Mouse (Mus musculus): ENCODE results near the gene Phldb2.

Phldb2 gene

DNA sequence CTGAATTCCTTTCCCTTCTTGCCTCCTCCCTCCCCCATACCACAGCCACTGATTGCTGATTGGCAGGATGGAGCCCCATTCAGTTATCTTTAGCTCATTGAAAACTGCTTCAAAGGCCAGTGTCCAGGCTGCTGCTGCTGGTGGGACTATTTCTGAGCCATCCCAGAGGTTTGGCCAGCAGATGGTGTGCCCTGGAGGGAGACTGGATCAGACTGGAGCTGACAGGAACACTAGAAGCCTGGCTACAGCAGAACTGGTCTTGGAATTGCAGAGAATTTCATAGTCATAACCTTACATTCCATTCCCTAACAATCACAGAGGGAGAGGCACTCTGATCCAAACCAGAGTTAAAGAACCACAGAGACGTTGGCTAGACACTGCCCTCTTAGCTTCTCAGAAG is 60.5 kb downstream of the Phldb2 start:
- no peak for DNase-seq (ENCODE audit: low spot score)

- DNase-seq (ENCODE audit: low spot score), result no peak
Observed at GRCm38 (mm10) chr16:45890471-45891200, 62.8 kb downstream of the Phldb2 start.

- DNase-seq (ENCODE audit: low spot score), result no peak
Observed at GRCm38 (mm10) chr16:45889636-45890035, 63.8 kb downstream of the Phldb2 start.

- DNase-seq (ENCODE audit: low spot score), result no peak
Observed at GRCm38 (mm10) chr16:45886599-45886998, 66.8 kb downstream of the Phldb2 start.

- no peak for DNase-seq (ENCODE audit: low spot score)
Observed at GRCm38 (mm10) chr16:45884194-45884593, 69.2 kb downstream of the Phldb2 start.

DNA sequence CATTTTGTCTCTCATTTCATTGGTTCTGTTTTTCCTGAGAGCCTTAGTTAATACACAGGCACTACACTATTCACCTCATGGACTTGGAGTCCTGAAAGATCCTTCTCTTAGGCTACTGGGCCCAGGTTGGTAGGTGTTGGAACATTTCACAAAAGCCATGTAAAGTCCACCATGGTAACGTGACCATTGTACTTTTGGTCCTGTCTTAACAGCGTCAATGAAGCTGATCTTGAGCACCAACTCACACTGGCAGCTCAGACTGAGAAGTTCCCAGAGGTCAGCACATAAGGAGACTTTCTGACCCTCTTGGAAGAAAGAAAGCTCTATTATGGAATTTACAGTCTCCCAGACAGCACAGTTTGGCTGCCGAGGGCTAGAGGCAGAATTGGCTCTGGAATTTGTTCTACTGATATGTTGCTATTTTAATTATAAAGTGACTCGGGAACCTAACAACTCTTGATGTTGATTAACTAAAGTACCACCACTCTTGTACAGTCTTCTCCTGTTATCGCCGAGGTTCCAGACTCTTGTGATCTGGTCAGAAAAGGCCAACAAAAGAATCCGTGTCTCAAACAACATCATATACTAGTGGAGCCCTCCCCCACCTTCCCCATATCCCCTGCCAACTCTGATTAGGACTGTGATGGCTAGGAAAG is 72.1 kb downstream of the Phldb2 start:
- no peak for DNase-seq (ENCODE audit: low spot score)

DNA sequence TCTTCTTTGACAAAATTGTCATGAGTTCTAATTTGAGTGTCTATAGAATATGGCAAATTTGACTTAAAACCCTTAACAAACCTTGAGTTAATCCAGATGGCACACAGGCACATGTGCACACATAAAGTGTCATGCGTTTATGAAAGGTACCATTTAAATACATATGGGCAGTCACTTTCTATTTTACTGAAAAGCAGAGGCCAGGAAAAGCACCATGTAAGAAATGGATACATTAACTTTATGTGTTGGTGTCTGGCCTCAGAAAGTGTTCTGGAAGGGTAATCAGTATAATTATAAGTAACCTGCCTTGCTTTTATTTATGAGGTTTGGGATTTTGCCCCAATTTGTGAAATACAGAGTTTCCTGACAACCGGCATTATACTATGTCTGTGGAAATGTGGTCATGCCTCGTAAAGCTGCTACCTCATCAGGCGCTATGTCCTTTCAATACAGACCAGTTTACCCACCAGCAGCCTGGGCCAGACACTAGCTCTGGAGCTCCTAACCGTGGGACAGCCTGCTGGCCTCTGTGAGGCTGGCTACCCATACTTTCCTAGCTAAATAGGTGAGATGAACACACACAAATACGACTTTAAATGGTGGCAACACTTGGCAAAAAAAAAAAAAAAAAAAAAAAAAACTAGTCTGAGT is 73.2 kb downstream of the Phldb2 start:
- DNase-seq (ENCODE audit: low spot score), result no peak

GRCm38 (mm10) chr16:45877739-45878138 is 75.7 kb downstream of the Phldb2 start:
- no peak for DNase-seq (ENCODE audit: low spot score)

DNA sequence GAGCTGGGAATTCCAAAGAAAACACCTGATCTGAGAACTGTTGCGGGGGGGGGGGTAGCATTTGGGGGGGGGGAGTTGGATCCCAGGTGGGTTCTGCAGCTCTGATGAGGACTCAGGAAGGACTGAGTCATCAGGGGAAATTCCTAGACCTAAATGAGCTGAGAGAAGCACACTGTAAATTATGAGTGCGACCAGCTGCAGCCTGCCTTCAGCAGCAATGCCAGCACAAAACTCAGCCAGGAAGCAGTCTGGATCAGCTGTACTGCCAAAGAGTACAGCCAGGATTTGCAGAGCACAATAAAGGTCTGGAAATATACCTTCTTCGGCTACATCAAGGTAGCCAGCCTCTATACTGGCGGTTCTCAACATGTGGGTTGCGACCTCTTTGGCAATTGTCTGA is 76.2 kb downstream of the Phldb2 start:
- no peak for DNase-seq (ENCODE audit: low spot score)

DNA sequence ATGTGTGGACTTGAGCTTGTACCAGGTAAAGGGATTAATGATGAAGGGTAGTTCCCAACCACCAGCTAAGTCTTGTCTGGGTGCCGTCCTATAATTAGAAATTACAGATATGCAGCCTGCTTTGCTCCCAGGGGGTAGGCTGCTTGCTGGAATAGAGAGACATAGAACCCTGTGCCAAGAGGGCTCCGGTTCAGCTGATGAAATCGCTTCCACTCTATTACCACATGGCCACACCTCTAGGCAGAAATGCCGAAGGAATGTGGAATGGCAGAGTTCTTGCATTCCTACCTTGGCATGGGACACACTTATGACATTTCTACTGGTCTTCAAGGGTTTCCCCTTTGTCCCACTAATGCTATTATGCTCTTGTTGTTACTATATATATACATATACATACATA is 80.0 kb downstream of the Phldb2 start:
- no peak for DNase-seq (ENCODE audit: low spot score)

DNA sequence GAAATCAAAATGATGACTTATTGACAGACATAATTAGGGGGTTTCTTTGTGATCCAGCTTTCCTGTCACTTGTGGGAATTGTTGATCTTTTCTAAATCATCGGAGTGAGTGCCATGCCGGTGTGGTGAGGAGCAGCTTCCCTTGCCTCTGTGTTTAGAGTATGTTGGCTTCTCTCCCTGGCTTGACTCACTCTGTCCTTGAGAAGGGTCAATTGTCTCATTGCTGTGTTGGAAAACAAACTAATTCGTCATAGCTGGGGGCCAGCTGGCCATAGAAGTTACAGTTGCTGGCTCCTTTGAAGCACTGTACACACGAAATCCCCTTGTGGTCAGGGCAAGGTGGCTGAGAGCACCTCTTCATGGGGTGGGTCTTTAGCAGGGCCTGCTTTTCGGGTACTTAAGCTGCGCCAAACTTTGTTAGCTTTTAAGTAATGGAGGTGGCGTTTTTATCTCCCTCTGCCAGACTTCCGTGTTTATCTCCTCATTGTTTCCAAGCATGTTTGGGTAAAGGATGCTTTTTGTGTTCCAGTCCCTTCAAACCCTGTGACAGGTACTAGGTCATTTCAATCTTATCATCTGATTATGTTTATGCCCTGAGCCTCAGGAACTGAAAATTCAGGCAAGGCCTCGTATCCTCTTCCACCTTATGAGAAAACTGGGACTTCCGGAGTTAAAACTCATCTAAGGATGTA is 82.0 kb downstream of the Phldb2 start:
- peak; percentile 27 for DNase-seq (ENCODE audit: low spot score)

GRCm38 (mm10) chr16:45870651-45871050 is 82.7 kb downstream of the Phldb2 start:
- no peak for DNase-seq (ENCODE audit: low spot score)

DNA sequence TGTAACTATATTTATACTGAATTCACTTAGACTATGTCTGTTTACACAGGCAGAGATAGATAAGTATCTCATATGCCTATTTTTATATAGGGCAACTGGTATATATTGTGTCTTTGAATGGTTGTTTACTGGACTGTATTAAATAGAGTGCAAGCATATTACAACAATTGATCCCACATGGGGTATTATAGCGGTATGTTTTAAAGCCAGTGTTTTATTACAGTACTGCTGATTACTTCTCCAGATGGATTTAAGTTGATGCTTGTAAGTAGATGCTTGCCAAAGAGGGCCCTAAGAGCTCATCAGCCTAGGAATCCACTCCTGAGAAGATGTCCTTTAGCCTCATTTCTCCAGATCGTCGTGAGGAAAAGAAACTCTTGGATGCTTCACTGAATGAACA is 84.4 kb downstream of the Phldb2 start:
- DNase-seq (ENCODE audit: low spot score), result no peak

- no peak for DNase-seq (ENCODE audit: low spot score)
Observed at GRCm38 (mm10) chr16:45857277-45857863, 96.0 kb downstream of the Phldb2 start.

DNA sequence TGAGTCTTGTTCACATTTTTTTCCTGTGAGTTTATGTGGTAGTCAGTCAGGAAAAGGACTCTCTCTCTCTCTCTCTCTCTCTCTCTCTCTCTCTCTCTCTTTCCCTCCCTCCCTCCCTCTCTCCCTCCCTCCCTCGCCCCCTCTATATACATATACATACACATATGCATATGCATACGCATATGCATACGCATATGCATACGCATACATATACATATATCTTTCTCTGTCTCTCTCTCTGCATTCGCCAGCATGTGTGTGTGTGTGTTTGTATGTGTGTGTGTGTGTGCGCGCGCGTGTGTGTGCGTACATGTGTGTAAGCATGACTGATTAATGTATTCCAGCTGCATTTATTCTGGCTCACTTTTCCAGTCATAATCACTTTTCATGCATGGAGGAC is 98.9 kb downstream of the Phldb2 start:
- DNase-seq (ENCODE audit: low spot score), result no peak

GRCm38 (mm10) chr16:45849045-45849444 is 104.4 kb downstream of the Phldb2 start:
- DNase-seq (ENCODE audit: low spot score), result no peak

DNA sequence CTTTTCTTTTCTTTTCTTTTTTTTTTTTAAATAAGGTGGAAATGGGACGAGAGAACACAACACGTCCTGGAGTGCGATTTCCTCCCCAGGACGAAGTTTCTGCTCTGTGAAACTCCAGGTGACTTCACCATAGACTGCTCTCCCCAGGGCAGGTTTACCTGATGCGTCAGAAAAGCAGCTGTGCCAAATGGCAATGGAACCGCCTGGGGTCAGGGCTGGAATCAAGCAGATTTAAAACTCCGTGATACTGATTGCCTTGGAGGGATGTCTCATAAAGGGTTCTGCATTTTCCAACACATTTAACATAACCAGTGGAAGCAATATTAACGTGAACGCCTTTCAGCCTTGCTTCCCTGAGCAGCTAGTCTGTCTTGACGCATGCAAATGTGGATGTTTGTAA is 108.5 kb downstream of the Phldb2 start:
- no peak for DNase-seq (ENCODE audit: low spot score)

DNA sequence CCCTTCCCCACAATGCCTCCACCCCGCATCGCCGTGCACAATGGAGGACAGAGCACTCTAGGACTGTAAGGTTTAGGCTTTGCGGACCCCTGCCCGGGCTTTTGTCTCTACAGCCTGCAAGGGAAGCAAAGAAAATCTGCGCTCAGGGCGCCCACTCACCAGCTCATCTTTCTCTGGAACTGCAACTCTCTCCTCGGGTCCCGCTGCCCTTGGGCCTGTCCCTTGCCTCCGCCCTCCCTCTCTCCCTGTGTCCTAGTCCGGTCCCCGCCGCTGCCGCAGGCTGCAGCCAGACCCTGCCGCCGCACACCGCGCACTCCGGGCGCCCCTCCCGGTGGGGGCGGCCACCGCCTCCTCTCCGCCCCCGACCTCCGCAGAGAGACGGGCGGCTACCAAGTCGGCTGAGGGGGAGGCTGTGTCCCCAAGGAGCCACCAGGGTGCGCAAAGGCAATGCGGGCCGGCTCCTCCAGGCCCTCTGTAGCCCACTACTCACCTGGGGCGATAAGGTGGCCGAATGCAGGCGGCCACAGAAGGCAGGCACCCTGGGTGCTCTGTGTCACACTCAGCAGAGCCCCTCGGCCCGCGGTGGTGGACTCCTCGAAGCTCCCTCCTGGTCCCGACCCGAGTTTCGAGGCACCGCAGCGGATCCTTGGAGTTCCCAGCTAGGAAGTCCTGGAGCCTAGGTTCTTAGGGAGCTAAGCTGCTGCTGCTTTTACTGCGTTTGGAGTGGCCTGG is 109.2 kb downstream of the Phldb2 start:
- peak; percentile 68 for DNase-seq (ENCODE audit: low spot score)

DNA sequence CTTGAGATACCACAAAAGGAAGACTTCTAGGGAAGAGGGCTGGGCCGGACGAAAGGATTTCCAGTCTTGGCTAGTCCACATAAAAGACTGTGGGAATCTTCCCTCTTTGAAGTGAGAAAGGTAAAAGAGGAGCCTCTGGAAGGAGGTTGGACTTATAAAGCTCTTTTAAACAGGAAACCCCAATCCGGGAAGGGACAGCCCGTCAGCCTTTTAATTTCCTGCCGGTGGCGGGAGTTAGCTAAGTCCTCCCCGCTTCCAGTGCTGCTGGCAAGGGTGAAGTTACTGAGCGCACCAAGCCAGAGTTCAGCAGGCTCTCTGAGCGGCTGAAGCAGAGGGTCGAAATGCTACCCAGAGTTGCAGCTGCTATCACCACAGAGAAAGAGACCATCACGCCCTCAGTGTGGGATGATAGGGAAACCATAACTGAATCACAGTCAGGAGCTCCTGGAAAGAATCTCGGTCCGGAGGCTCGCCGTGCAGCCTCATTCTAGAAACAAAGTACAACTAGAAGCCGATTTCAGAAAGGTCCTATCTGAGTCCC is 110.0 kb downstream of the Phldb2 start:
- DNase-seq (ENCODE audit: low spot score), result no peak

GRCm38 (mm10) chr16:45842440-45842839 is 111.0 kb downstream of the Phldb2 start:
- no peak for DNase-seq (ENCODE audit: low spot score)

- no peak for DNase-seq (ENCODE audit: low spot score)
Observed at GRCm38 (mm10) chr16:45841806-45842205, 111.6 kb downstream of the Phldb2 start.

Data from ovary, postnatal 14 days (tissue).